Mouse (Mus musculus) liver, postnatal 0 days (tissue): ENCODE data around the gene Ptpre. TPM values are rescaled to one million over a fixed set of nuclear protein-coding genes. Genes with fewer than 3 reads are reported as not detected.

ENCODE experiments used
- ATAC-seq: fragments of 200-750 bp; cut with Nextera tagmentation; 2 replicates; pipeline ENCODE4 v1.8.0; 2017; ENCODE audit warnings: mild to moderate bottlenecking, moderate library complexity
- DNase-seq: peaks from one replicate; pipeline ENCODE4 v3.0.0-alpha.2; 2016
- H3K27ac ChIP-seq: fragments of 300-500 bp; sonication (generic); 2 replicates; pipeline ENCODE4 v1.5.1; 2014; ENCODE audit warnings: antibody characterized with exemption, moderate library complexity, mild to moderate bottlenecking, low read depth
- H3K27me3 ChIP-seq: fragments of 300-500 bp; sonication (generic); 2 replicates; pipeline ENCODE4 v1.6.1; 2014; ENCODE audit warnings: low read length, control low read depth, mixed read lengths; ENCODE audit not compliant: insufficient read depth
- H3K36me3 ChIP-seq: fragments of 300-500 bp; sonication (generic); replicated peaks from 2 replicates; pipeline ENCODE4 v1.6.1; 2014; ENCODE audit warnings: mild to moderate bottlenecking, control low read depth, low read length, moderate library complexity, mixed read lengths; ENCODE audit not compliant: insufficient read depth
- H3K4me1 ChIP-seq: fragments of 300-500 bp; sonication (generic); 2 replicates; pipeline ENCODE4 v1.6.1; 2014; ENCODE audit warnings: antibody characterized with exemption, mild to moderate bottlenecking, control low read depth; ENCODE audit not compliant: insufficient read depth
- H3K4me2 ChIP-seq: fragments of 300-500 bp; sonication (generic); 2 replicates; pipeline ENCODE4 v1.6.1; 2014; ENCODE audit warnings: low read depth, mild to moderate bottlenecking, low read length, moderate library complexity, mixed read lengths
- H3K4me3 ChIP-seq: fragments of 300-500 bp; sonication (generic); 2 replicates; pipeline ENCODE4 v1.5.1; 2014; ENCODE audit warnings: low read depth, low read length
- H3K9ac ChIP-seq: fragments of 300-500 bp; sonication (generic); replicated peaks from 2 replicates; pipeline ENCODE4 v1.6.1; 2014; ENCODE audit warnings: mild to moderate bottlenecking, moderate library complexity
- H3K9me3 ChIP-seq: fragments of 300-500 bp; sonication (generic); 2 replicates; pipeline ENCODE4 v1.6.1; 2016; ENCODE audit warnings: mild to moderate bottlenecking, control low read depth, low read length, mixed read lengths
- CTCF ChIP-seq: sonication (generic); IDR thresholded peaks from 2 replicates; pipeline ENCODE4 v1.5.1; 2016; ENCODE audit warnings: antibody characterized with exemption, low read depth
- EP300 ChIP-seq: IDR thresholded peaks from 2 replicates; pipeline ENCODE4 v1.6.1; 2016; ENCODE audit warnings: antibody characterized with exemption, low read depth, mild to moderate bottlenecking
- WGBS: fragments of 180-500 bp; shearing (Covaris S2); extraction: QIAGEN DNeasy Blood & Tissue Kit; methylation state at CpG from one replicate; pipeline ENCODE4 v1.1.7; 2014; ENCODE audit not compliant: insufficient replicate concordance; 5-methylcytosine and 5-hydroxymethylcytosine counted together
- polyA plus RNA-seq: library from polyadenylated mRNA; unstranded; fragments of >200 nt; fragmentation: Nextera tagmentation; extraction: Ambion mirVana; gene quantifications from 2 replicates; pipeline ENCODE4 v1.2.1, GENCODE M21; 2015

Ptpre gene
- polyA plus RNA-seq, 1 experiment from 2014 or later = 3.9 TPM

GRCm38 (mm10) chr7:135648821-135649220 is 111.5 kb downstream of the Ptpre start:
- H3K4me3 ChIP-seq = no peak overlapping the region
- TF ChIP-seq CTCF (no peak), EP300 (no peak)
- 0 out of 2 replicates have a peak, but pooled peaks cover 5% of the 10 kb centered on the region for H3K4me1 ChIP-seq
- ATAC-seq = no peak
- H3K9ac ChIP-seq = no peak overlapping the region
- peak overlapping the region; percentile 15; the same call in 1 of the 2 replicates for H3K4me2 ChIP-seq
- no peak overlapping the region for H3K27ac ChIP-seq
- WGBS = 72% methylated on average over 8 of the region's 8 CpGs
- no peak for DNase-seq
- no peaks in the 10 kb centered on the region for H3K36me3 ChIP-seq
- H3K9me3 ChIP-seq = no peaks in the 10 kb centered on the region
- no peaks in the 10 kb centered on the region for H3K27me3 ChIP-seq

- WGBS = 69% methylated on average over 1 of the region's 1 CpGs
- H3K4me3 ChIP-seq = no peak overlapping the region
- no peaks in the 10 kb centered on the region for H3K36me3 ChIP-seq
- no peak overlapping the region for H3K9ac ChIP-seq
- 0 out of 2 replicates have a peak, but pooled peaks cover 5% of the 10 kb centered on the region for H3K4me1 ChIP-seq
- H3K9me3 ChIP-seq = no peaks in the 10 kb centered on the region
- 0 out of 2 replicates have a peak overlapping the region, but pooled peaks have one; percentile 15 for H3K4me2 ChIP-seq
- no peaks in the 10 kb centered on the region for H3K27me3 ChIP-seq
- no peak for ATAC-seq
- no peak for DNase-seq
- no peak overlapping the region for H3K27ac ChIP-seq
- TF ChIP-seq EP300 = no peak
- TF ChIP-seq CTCF = no peak
Measured at GRCm38 (mm10) chr7:135649306-135649705, 112.0 kb downstream of the Ptpre start.

GRCm38 (mm10) chr7:135650061-135650460 is 112.8 kb downstream of the Ptpre start:
- Histone ChIP-seq H3K9ac (no peak overlapping the region), H3K9me3 (no peaks in the 10 kb centered on the region), H3K4me1 (0 out of 2 replicates have a peak, but pooled peaks cover 5% of the 10 kb centered on the region), H3K27me3 (no peaks in the 10 kb centered on the region), H3K4me3 (no peak overlapping the region), H3K4me2 (peak overlapping the region; percentile 62), H3K36me3 (no peaks in the 10 kb centered on the region), H3K27ac (no peak overlapping the region)
- WGBS = 47% methylated on average over 5 of the region's 5 CpGs
- no peak for ATAC-seq
- DNase-seq = no peak
- no peak for TF ChIP-seq CTCF
- no peak for TF ChIP-seq EP300

GRCm38 (mm10) chr7:135651831-135652511 is 114.7 kb downstream of the Ptpre start:
- Histone ChIP-seq H3K4me3 (peak overlapping the region; percentile 50), H3K36me3 (no peaks in the 10 kb centered on the region), H3K27ac (peak overlapping the region; percentile 70), H3K4me1 (0 out of 2 replicates have a peak, but pooled peaks cover 8% of the 10 kb centered on the region), H3K4me2 (peak overlapping the region; percentile 62), H3K27me3 (no peaks in the 10 kb centered on the region), H3K9me3 (no peaks in the 10 kb centered on the region), H3K9ac (peak overlapping the region; percentile 53)
- TF ChIP-seq CTCF (no peak), EP300 (no peak)
- ATAC-seq (peak; percentile 39), DNase-seq (peak; percentile 47)
- WGBS = 36% methylated on average over 18 of the region's 18 CpGs

- DNase-seq = no peak
- Histone ChIP-seq H3K9ac (peak overlapping the region; percentile 53), H3K4me3 (peak overlapping the region; percentile 50), H3K36me3 (no peaks in the 10 kb centered on the region), H3K27me3 (no peaks in the 10 kb centered on the region), H3K27ac (peak overlapping the region; percentile 70; the same call in 1 of the 2 replicates), H3K4me2 (peak overlapping the region; percentile 62), H3K9me3 (no peaks in the 10 kb centered on the region), H3K4me1 (0 out of 2 replicates have a peak, but pooled peaks cover 6% of the 10 kb centered on the region)
- TF ChIP-seq EP300 = no peak
- ATAC-seq = no peak
- WGBS = 52% methylated on average over 11 of the region's 11 CpGs
Measured at GRCm38 (mm10) chr7:135652781-135653180, 115.5 kb downstream of the Ptpre start.

GRCm38 (mm10) chr7:135653601-135654000 is 116.3 kb downstream of the Ptpre start:
- Histone ChIP-seq H3K9me3 (no peaks in the 10 kb centered on the region), H3K27me3 (no peaks in the 10 kb centered on the region), H3K4me2 (peak overlapping the region; percentile 62), H3K36me3 (no peaks in the 10 kb centered on the region), H3K4me1 (0 out of 2 replicates have a peak, but pooled peaks cover 6% of the 10 kb centered on the region), H3K4me3 (peak overlapping the region; percentile 50; the same call in 1 of the 2 replicates), H3K9ac (no peak overlapping the region), H3K27ac (no peak overlapping the region)
- ATAC-seq = no peak
- DNase-seq = no peak
- 82% methylated on average over 7 of the region's 7 CpGs for WGBS
- TF ChIP-seq CTCF (no peak), EP300 (no peak)
